8 mouse cellular contexts compared by ENCODE assay signal in the genomic region with DNA sequence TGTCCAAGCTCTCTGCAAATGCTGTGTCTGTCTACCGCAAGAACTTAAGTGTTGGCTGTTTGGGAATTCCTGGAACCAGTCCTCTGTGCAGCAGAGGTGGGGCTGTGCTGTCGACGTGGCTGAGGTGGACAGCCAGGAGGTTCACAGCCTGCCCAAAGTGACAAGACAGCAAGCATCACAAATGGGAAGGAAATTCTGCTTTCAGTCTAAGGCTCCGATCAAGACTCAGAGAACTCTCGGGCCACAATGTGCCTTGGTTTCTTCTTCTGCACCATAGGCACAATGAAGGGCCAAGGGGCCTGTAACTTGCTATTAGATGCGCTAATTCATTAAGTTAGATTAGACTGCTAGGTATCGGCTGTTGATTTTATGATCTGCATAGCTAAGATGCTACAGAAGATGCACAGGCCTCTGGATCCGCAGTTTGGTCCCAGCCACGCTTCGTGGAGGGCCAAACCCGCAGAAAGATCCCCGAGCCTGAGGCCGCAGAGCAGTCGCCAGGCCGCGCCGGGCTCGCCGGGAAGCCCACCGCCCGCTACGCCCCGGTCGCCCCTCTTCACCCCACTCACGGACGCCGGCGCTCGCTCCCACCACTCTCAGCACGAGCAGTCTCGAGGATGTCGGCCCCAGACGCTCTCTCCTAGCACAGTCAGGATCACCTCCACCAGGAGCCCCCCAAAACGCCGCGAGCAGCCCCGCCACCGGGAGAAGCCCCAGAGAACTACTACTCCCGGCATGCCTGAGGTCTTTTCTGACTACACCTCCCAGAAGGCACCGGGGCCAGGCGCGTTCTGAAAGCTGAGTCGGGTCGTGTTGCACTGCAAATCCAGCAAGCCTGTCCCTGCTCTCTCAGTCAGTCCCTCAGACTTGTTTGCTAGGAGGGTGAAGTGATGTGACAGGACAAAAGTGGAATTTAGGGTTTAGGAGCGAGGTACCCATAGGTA. TPM values are rescaled to one million over a fixed set of nuclear protein-coding genes. Genes with fewer than 3 reads are reported as not detected.
DNase-seq lines count a peak whose midpoint lies in the region; ATAC-seq and TF ChIP-seq lines count a peak whose summit lies in the region.

TSS of gene Zfp354c (minus strand) at position 715 of the 944 bp plus-strand sequence.

- H3K27ac ChIP-seq in cortical plate, adult 2 months (ENCODE audit: insufficient read depth, low read length): no peak within 1 kb of the TSS
- H3K27ac ChIP-seq in intestine, embryonic 14.5 days (ENCODE audit: low read depth): peak within 1 kb of the TSS; percentile 7; the same call in 1 of the 2 replicates

- peak; percentile 86 to 95 for DNase-seq in adrenal gland, adult (ENCODE audit: inconsistent age in 2 of 2, low spot score in 1 of 2)
- peak; percentile 89 for DNase-seq in gastrocnemius, postnatal 14 days
- peak; percentile 91 for DNase-seq in intestine, embryonic 14.5 days (ENCODE audit: low spot score)
- peak; percentile 90 for DNase-seq in left cerebral cortex, postnatal 10 days (ENCODE audit: extremely low spot score in 1 of 2, low spot score in 2 of 2)
- peak; percentile 86 for DNase-seq in right cerebral cortex, postnatal 14 days
- peak; percentile 75 for DNase-seq in urinary bladder, postnatal 25 days (ENCODE audit: low spot score)

- intact Hi-C loops in gastrocnemius, postnatal 14 days (cut with DNase I; ENCODE audit: low total_unique reads): no loop called here
- intact Hi-C loops in left cerebral cortex, postnatal 10 days (cut with DNase I): no loop called here

- TF ChIP-seq CTCF in cortical plate, adult 2 months (IDR thresholded peaks at IDR 0.05; ENCODE audit: extremely low read depth, insufficient read depth, low read length): no peak

- peaks cover 29% of the 10 kb centered on the region for H3K36me3 ChIP-seq in intestine, embryonic 14.5 days (ENCODE audit: control insufficient read depth, insufficient read depth, low read length)

- H3K4me1 ChIP-seq in cortical plate, adult 2 months (ENCODE audit: control insufficient read depth, insufficient read depth, low read length): peaks cover 2% of the 10 kb centered on the region; the same call in 1 of the 2 replicates
- H3K4me1 ChIP-seq in intestine, embryonic 14.5 days (replicated peaks; ENCODE audit: control insufficient read depth, insufficient read depth, low read length): 0 out of 2 replicates have a peak, but pooled peaks cover 6% of the 10 kb centered on the region

- peak within 1 kb of the TSS; percentile 38 for H3K4me3 ChIP-seq in cortical plate, adult 2 months (ENCODE audit: insufficient read depth, low read length)
- H3K4me3 ChIP-seq in intestine, embryonic 14.5 days (ENCODE audit: low read depth, low read length): peak within 1 kb of the TSS; percentile 86

- WGBS in intestine, embryonic 14.5 days: 2% methylated on average over 45 of the region's 45 CpGs

- H3K9ac ChIP-seq in intestine, embryonic 14.5 days (ENCODE audit: low read length): peak within 1 kb of the TSS; percentile 87

- H3K27me3 ChIP-seq in intestine, embryonic 14.5 days (replicated peaks; ENCODE audit: control insufficient read depth, insufficient read depth, low read length): no peaks in the 10 kb centered on the region

- no peaks in the 10 kb centered on the region for H3K9me3 ChIP-seq in intestine, embryonic 14.5 days (ENCODE audit: control insufficient read depth, low read length)

- H3K4me2 ChIP-seq in intestine, embryonic 14.5 days (ENCODE audit: low read length): peak within 1 kb of the TSS; percentile 79

- peak; percentile 94 for ATAC-seq in intestine, embryonic 14.5 days (replicated peaks; ENCODE audit: low FRiP score, low TSS enrichment, low read depth)
- ATAC-seq in megakaryocyte progenitor cell, adult 5-6 weeks (replicated peaks; ENCODE audit: poor library complexity): peak; percentile 100

- peak; percentile 94 for TF ChIP-seq POLR2A in cortical plate, adult 2 months (IDR thresholded peaks at IDR 0.05; ENCODE audit: extremely low read depth, insufficient read depth, low read length)

RNA-seq across cellular contexts. Expression of gene Zfp354c, which starts in this region (rescaled TPM):
- 16.4 and 18.8 TPM in 2 replicates for polyA plus RNA-seq in cortical plate, adult 2 months (2012; rRNA removed)
- 1 to 10 TPM; 6.8 to 8.0 TPM for total RNA-seq in gastrocnemius, postnatal 14 days (2021)
- 29.0 and 32.6 TPM in 2 replicates for polyA plus RNA-seq in intestine, embryonic 14.5 days (2014; fragmentation: Nextera tagmentation; extraction: Ambion mirVana)
- 10 to 100 TPM; 63.3 to 63.8 TPM for total RNA-seq in left cerebral cortex, postnatal 10 days (2021)
- 0.66 and 1.0 TPM in 2 replicates for total RNA-seq in megakaryocyte progenitor cell, adult 5-6 weeks (2015)
- total RNA-seq in megakaryocyte progenitor cell, adult 5-6 weeks (2017): 0.50 and 1.1 TPM in 2 replicates

Comparison
In these comparisons a context has a peak if more than half of its experiments do, and no peak if none do; other contexts are left out.
1. RNA of gene Zfp354c (total RNA-seq): 63.3 to 63.8 TPM in left cerebral cortex, postnatal 10 days; 6.8 to 8.0 TPM in gastrocnemius, postnatal 14 days and 0.50 to 1.1 TPM in megakaryocyte progenitor cell, adult 5-6 weeks; every median in the first group is over 4 times any median in the second.
2. Peak in every context shown above with its lines, with median percentiles within 50 percentile points of each other: DNase-seq.